23 mouse cellular contexts compared by ENCODE assay signal in the genomic region with DNA sequence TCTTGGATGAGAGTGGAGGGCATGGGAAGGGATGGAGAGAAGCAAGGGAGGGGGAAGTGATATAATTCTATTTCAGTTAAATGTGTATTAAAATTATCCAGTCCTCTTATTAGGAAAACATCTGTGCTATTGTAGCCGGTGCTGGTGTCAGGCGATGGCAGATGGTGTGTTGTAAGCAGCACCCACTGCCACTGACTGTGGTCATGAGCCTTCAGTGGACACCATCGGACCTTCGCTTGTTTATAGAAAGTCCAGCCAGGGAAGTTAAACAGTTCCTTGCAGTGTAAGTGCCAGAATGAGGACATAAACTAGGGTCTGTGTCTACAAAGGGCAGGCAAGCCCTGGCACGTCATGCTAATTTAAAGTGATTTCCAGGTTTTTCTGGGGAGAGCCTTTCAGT.
A peak's percentile ranks its signal among the peaks of the same experiment; 100 is the strongest.
DNase-seq lines count a peak whose midpoint lies in the region; ATAC-seq and TF ChIP-seq lines count a peak whose summit lies in the region.
"Had no signal": no experiment of that assay in that cellular context is flagged by ENCODE, and none has a peak within 500 bp of the region (broad histone marks: within the 10 kb centered on the region; RNA-seq: fewer than 3 reads in every experiment).

No protein-coding gene starts in this region.

- peaks cover 19% of the 10 kb centered on the region for H3K4me1 ChIP-seq in lung, embryonic 15.5 days
- H3K4me1 ChIP-seq in lung, adult 2 months (ENCODE audit: control insufficient read depth, insufficient read depth, low read length) = peaks cover 5% of the 10 kb centered on the region
- H3K4me1 ChIP-seq in embryonic facial prominence, embryonic 13.5 days = peaks cover 27% of the 10 kb centered on the region
- no peaks in the 10 kb centered on the region for H3K4me1 ChIP-seq in midbrain, postnatal 0 days (ENCODE audit: insufficient read depth, low read length)
- no peaks in the 10 kb centered on the region for H3K4me1 ChIP-seq in kidney, embryonic 16.5 days (ENCODE audit: insufficient read depth, low read length)
- H3K4me1 ChIP-seq: heart, embryonic 10.5 days had no signal

- H3K4me3 ChIP-seq in lung, embryonic 15.5 days = no peak overlapping the region
- no peak overlapping the region for H3K4me3 ChIP-seq in lung, adult 2 months (replicated peaks; ENCODE audit: extremely low read depth, low read depth, low read length)
- H3K4me3 ChIP-seq in embryonic facial prominence, embryonic 13.5 days = no peak overlapping the region
- H3K4me3 ChIP-seq in midbrain, postnatal 0 days (ENCODE audit: low read depth, low read length) = no peak overlapping the region
- H3K4me3 ChIP-seq in kidney, embryonic 16.5 days (ENCODE audit: low read length) = no peak overlapping the region
- H3K4me3 ChIP-seq: forebrain, embryonic 12.5 days; gastrocnemius, adult 2 months; heart, embryonic 10.5 days; hindbrain, embryonic 12.5 days had no signal

- 39% methylated on average over 5 of the region's 5 CpGs for WGBS in lung, embryonic 15.5 days
- WGBS in lung, adult 2 months = 50% methylated on average over 5 of the region's 5 CpGs
- 42% methylated on average over 5 of the region's 5 CpGs for WGBS in embryonic facial prominence, embryonic 13.5 days
- 73% methylated on average over 5 of the region's 5 CpGs for WGBS in midbrain, postnatal 0 days
- 74% methylated on average over 5 of the region's 5 CpGs for whole genome bisulfite sequencing in kidney, embryonic 16.5 days

- no peak for TF ChIP-seq POLR2A in lung, adult 2 months (IDR thresholded peaks at IDR 0.05; ENCODE audit: borderline replicate concordance, extremely low read depth, low read depth, low read length)

- H3K27me3 ChIP-seq in lung, embryonic 15.5 days = no peaks in the 10 kb centered on the region
- no peaks in the 10 kb centered on the region for H3K27me3 ChIP-seq in embryonic facial prominence, embryonic 13.5 days
- no peaks in the 10 kb centered on the region for H3K27me3 ChIP-seq in midbrain, postnatal 0 days (ENCODE audit: insufficient read depth, low read length)
- no peaks in the 10 kb centered on the region for H3K27me3 ChIP-seq in kidney, embryonic 16.5 days (ENCODE audit: insufficient read depth, low read length)
- H3K27me3 ChIP-seq: CH12.LX; forebrain, embryonic 12.5 days; hindbrain, embryonic 12.5 days had no signal

- no peaks in the 10 kb centered on the region for H3K9me3 ChIP-seq in lung, embryonic 15.5 days
- H3K9me3 ChIP-seq in embryonic facial prominence, embryonic 13.5 days = no peaks in the 10 kb centered on the region
- H3K9me3 ChIP-seq in midbrain, postnatal 0 days (ENCODE audit: low read length) = no peaks in the 10 kb centered on the region
- H3K9me3 ChIP-seq in kidney, embryonic 16.5 days (ENCODE audit: low read length) = no peaks in the 10 kb centered on the region
- H3K9me3 ChIP-seq: forebrain, embryonic 12.5 days; heart, embryonic 10.5 days; hindbrain, embryonic 12.5 days had no signal

- ATAC-seq in lung, embryonic 15.5 days (ENCODE audit: borderline replicate concordance, extremely low read depth, low FRiP score, low TSS enrichment) = peak; percentile 88; the same call in 1 of the 2 replicates
- no peak for ATAC-seq in embryonic facial prominence, embryonic 13.5 days (ENCODE audit: insufficient number of reproducible peaks, insufficient read depth, low FRiP score, low TSS enrichment, low read depth)
- ATAC-seq in midbrain, postnatal 0 days (ENCODE audit: low FRiP score) = no peak
- no peak for ATAC-seq in kidney, embryonic 16.5 days (ENCODE audit: low FRiP score, low TSS enrichment)
- ATAC-seq: forebrain, embryonic 16.5 days; hindbrain, postnatal 0 days had no signal

- H3K9ac ChIP-seq in lung, embryonic 15.5 days = no peak overlapping the region
- H3K9ac ChIP-seq in embryonic facial prominence, embryonic 13.5 days = no peak overlapping the region
- H3K9ac ChIP-seq in midbrain, postnatal 0 days (replicated peaks; ENCODE audit: low read length, poor library complexity, severe bottlenecking) = no peak overlapping the region
- H3K9ac ChIP-seq in kidney, embryonic 16.5 days (replicated peaks; ENCODE audit: low read length) = no peak overlapping the region
- H3K9ac ChIP-seq: forebrain, embryonic 12.5 days; hindbrain, embryonic 12.5 days had no signal

- DNase-seq in lung, adult 2 months = no peak
- peak; percentile 63 for DNase-seq in lung, postnatal 10 days
- DNase-seq in midbrain, postnatal 0 days (ENCODE audit: low spot score) = no peak
- no peak for DNase-seq in layer of hippocampus, adult 8-10 months (ENCODE audit: low spot score in 2 of 2)
- DNase-seq: adrenal gland, adult 2 months; adrenal gland, postnatal 25 days; cerebellum, adult 18-20 months; cerebellum, adult 9-11 months; cerebellum, postnatal 36 days; gastrocnemius, adult 2 months; gastrocnemius, postnatal 25 days; heart, adult 11 months; heart, postnatal 10 days; heart, postnatal 4 days had no signal

- no peak overlapping the region for H3K4me2 ChIP-seq in lung, embryonic 15.5 days
- H3K4me2 ChIP-seq in embryonic facial prominence, embryonic 13.5 days = no peak overlapping the region
- no peak overlapping the region for H3K4me2 ChIP-seq in midbrain, postnatal 0 days (ENCODE audit: low read depth, low read length, poor library complexity, severe bottlenecking)
- H3K4me2 ChIP-seq in kidney, embryonic 16.5 days (replicated peaks; ENCODE audit: low read depth, low read length) = no peak overlapping the region
- H3K4me2 ChIP-seq: forebrain, embryonic 12.5 days; hindbrain, embryonic 12.5 days had no signal

- no peaks in the 10 kb centered on the region for H3K36me3 ChIP-seq in lung, embryonic 15.5 days
- no peaks in the 10 kb centered on the region for H3K36me3 ChIP-seq in embryonic facial prominence, embryonic 13.5 days
- H3K36me3 ChIP-seq in midbrain, postnatal 0 days (ENCODE audit: insufficient read depth, low read length) = no peaks in the 10 kb centered on the region
- H3K36me3 ChIP-seq in kidney, embryonic 16.5 days (ENCODE audit: insufficient read depth, low read length) = no peaks in the 10 kb centered on the region
- H3K36me3 ChIP-seq: forebrain, embryonic 12.5 days; heart, embryonic 10.5 days; hindbrain, embryonic 12.5 days had no signal

- 0 out of 2 replicates have a peak overlapping the region, but pooled peaks have one; percentile 0 for H3K27ac ChIP-seq in lung, embryonic 15.5 days
- H3K27ac ChIP-seq in embryonic facial prominence, embryonic 13.5 days = peak overlapping the region; percentile 55
- H3K27ac ChIP-seq in midbrain, postnatal 0 days (ENCODE audit: low read depth, low read length) = no peak overlapping the region
- no peak overlapping the region for H3K27ac ChIP-seq in kidney, embryonic 16.5 days (ENCODE audit: low read length)
- H3K27ac ChIP-seq: forebrain, embryonic 12.5 days; gastrocnemius, adult 2 months; heart, embryonic 10.5 days; hindbrain, embryonic 12.5 days; hindbrain, postnatal 0 days had no signal

- TF ChIP-seq CTCF in lung, adult 2 months (IDR thresholded peaks at IDR 0.05; ENCODE audit: insufficient read depth, low read length) = no peak
- TF ChIP-seq CTCF in midbrain, postnatal 0 days (IDR thresholded peaks at IDR 0.05) = no peak

Comparison
In these comparisons a context has a peak if more than half of its experiments do, and no peak if none do; other contexts are left out.
1. H3K27ac ChIP-seq: peak in lung, embryonic 15.5 days (single experiment) and embryonic facial prominence, embryonic 13.5 days (single experiment); none in midbrain, postnatal 0 days (single experiment) and kidney, embryonic 16.5 days (single experiment).